Mouse (Mus musculus) mouse embryonic stem cell (cell line): ENCODE measurements around the gene Gmfg.

ENCODE experiments used
- in situ Hi-C, 2 experiments: fragments of 300-500 bp; cut with MboI; formaldehyde crosslinking; loops; 1 replicate in 1 of 2; 3 replicates in 1 of 2; pipeline ENCODE4 v1.14.3; 2019 to 2020; ENCODE audit warnings: low sequenced_read_pairs in 2 of 2, low pct_unique_long_range_greater_than_20kb in 1 of 2, mixed read lengths in 1 of 2; ENCODE audit not compliant: unreplicated experiment in 1 of 2

Gmfg gene

GRCm38 (mm10) chr7:28464416-28465212, 27.4 kb downstream of the Gmfg start:
- in situ Hi-C loops, result no loop called here

- in situ Hi-C loops, result no loop called here
Observed at GRCm38 (mm10) chr7:28466721-28467212, 29.5 kb downstream of the Gmfg start.

DNA sequence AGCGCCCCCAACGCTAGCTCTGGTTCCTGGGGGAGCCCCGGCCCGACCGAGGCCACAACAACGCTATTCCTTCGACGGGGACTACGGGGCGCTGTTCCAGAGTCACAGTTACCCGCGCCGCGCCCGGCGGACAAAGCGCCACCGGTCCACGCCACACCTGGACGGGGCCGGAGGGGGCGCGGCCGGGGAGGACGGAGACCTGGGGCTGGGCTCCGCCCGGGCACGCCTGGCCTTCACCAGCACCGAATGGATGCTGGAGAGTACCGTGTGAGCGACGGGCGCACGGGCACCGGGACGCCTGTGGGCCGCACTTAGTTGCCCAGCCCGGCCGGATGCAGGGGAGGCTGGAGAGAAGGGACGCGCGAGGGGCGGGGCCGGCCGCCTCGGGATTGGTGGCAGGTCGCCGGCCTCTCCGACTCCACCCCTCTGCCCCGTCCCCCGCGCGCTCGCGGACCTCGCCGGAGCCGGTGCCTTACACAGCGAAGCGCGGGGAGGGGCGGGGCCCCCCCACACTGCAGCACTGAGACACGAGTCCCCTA, 30.0 kb downstream of the Gmfg start:
- in situ Hi-C loops, result no loop called here

DNA sequence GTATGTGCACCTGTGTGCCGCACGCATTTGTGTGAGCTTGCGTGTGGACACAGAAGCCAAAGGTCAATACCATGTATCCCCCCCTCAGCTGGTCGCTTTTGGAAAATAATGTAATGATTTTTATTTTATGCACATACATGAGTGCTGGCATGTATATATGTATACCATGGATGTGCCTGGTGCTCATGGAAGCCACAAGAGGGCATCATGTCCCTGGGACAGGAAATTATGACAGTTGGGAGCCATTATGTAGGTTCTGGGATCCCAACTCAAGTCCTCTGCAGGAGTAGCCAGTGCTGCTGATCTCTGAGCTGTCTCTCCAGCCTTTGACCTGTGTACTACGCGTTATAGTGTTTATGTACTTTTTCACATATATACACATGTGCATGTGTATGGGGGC, 38.9 kb downstream of the Gmfg start:
- in situ Hi-C loops, result no loop called here

GRCm38 (mm10) chr7:28477363-28477762, 40.1 kb downstream of the Gmfg start:
- in situ Hi-C loops, result no loop called here

GRCm38 (mm10) chr7:28478854-28479253, 41.6 kb downstream of the Gmfg start:
- in situ Hi-C loops, result no loop called here

DNA sequence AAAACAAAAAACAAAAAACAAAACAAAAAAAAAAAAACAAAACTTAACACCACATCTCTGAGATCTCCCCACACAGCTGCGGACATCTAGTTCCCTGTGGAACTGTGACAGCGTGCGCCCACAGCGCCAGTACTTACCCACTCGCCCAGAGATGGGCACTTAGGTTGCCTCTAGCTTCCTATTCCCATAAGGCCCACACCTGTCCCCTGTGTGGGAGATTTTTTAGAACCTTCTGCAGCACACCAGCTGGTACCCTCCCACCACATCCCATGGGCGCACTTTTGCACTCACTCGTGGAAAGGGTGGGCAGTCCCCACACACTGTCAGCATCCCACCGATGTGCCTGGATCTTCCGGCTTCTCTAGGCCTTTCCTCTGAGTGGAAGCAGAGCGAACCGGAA, 45.6 kb downstream of the Gmfg start:
- in situ Hi-C loops, result no loop called here

DNA sequence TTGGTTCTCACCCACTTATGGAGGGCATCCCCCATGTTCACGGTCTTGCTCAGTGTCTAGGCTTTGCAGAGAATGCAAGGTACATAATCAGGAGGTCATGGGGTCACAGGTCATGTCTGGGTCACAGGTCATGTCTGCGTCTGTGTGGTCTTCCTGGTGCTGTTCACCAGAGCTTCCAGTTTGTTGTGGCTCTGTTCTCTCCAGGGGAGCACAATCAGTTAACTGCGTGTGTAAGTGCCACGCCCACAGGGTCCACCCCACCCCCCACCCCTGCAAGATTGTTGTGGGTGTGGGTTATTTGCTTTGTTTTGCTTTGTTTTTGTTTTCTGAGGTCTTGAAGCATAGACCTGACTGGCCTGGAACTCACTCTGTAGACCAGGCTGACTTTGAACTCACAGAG, 46.9 kb downstream of the Gmfg start:
- in situ Hi-C loops, result no loop called here

- in situ Hi-C loops, result loop anchor here in 1 of 2 experiments (5.0 kb wide), 1 partner anchor 104 kb away; no protein-coding TSS in a partner anchor
Observed at GRCm38 (mm10) chr7:28488030-28488491, 50.8 kb downstream of the Gmfg start.

DNA sequence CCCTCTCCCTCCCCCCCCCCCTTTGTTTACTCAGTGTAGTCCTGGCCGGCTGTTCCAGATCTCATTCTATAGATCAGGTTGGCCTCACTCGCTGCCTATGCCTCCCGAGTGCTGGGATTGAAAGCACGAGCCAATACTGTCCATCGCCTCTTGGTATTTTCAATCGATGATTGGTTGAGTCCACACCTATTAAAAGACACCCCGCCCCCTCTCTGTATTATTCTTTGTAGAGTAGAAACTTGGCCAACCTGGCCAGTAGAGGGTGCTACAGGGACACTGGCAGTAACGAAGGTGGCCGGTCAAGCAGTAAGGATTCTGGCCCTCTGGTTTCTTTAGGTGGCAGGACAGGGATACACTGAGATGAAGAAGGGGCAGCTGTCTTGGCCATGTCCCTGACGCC, 53.2 kb downstream of the Gmfg start:
- in situ Hi-C loops, result loop anchor here in 1 of 2 experiments (5.0 kb wide), 1 partner anchor 48 kb away; no protein-coding TSS in a partner anchor

DNA sequence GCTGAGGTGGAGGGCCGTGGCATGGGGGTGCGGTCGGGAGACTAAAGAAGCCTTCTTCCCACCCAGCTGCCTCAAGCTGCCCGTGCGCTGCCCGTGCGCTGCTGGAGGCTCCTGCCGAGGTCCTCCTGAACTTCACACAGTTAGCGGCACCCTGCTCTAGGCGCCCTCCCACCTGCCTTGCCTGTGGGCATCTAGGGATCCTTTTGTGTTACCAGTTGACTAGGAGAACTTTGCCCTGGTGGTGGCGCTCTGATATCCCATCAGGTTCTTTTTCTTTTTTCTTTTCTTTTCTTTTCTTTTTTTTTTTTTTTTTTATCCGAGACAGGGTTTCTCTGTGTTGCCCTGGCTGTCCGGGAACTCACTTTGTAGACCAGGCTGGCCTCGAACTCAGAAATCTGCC, 53.7 kb downstream of the Gmfg start:
- in situ Hi-C loops, result loop anchor here in 1 of 2 experiments (5.0 kb wide), 1 partner anchor 49 kb away; no protein-coding TSS in a partner anchor

DNA sequence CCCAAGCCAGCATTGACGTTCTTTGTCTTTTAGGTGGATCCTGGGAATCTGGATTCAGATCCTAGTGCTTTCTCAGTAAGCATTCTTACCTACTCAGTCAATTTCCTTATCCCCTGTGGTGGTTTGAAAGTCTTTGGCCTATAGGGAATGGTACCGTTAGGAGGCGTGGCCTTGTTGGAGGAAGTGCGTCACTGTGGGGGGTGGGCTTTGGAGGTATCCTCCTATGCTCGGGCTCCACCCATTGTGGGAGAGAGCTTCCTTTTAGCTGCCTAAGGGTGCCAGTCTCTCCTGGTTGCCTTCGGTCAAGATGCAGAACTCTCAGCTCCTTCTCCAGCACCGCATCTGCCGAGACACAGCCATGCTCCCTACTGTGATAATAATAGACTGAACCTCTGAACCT, 55.1 kb downstream of the Gmfg start:
- in situ Hi-C loops, result loop anchor here in 1 of 2 experiments (5.0 kb wide), 1 partner anchor 50 kb away; no protein-coding TSS in a partner anchor

GRCm38 (mm10) chr7:28495426-28495825, 58.2 kb downstream of the Gmfg start:
- in situ Hi-C loops, result no loop called here
